Comparison of ENCODE assay signal across 8 mouse cellular contexts in genomic region chr2:13573408-13574065, GRCm38 (mm10). TPM values are rescaled to one million over a fixed set of nuclear protein-coding genes. Genes with fewer than 3 reads are reported as not detected.
DNase-seq lines count a peak whose midpoint lies in the region; ATAC-seq lines count a peak whose summit lies in the region.

Gene Vim, plus strand, starts transcription at chr2:13573927.

- H3K4me3 ChIP-seq in forebrain, embryonic 14.5 days (ENCODE audit: low read depth, low read length): peak within 1 kb of the TSS; percentile 80
- H3K4me3 ChIP-seq in lung, embryonic 16.5 days (ENCODE audit: low read length): peak within 1 kb of the TSS; percentile 86

- H3K9me3 ChIP-seq in forebrain, embryonic 14.5 days (replicated peaks; ENCODE audit: control insufficient read depth, low read length): no peaks in the 10 kb centered on the region
- H3K9me3 ChIP-seq in lung, embryonic 16.5 days (ENCODE audit: control insufficient read depth, low read length): no peaks in the 10 kb centered on the region

- peaks cover 16% of the 10 kb centered on the region for H3K4me1 ChIP-seq in forebrain, embryonic 14.5 days (ENCODE audit: control insufficient read depth, insufficient read depth, low read length)
- H3K4me1 ChIP-seq in lung, embryonic 16.5 days (replicated peaks; ENCODE audit: control insufficient read depth, insufficient read depth, low read length): peaks cover 10% of the 10 kb centered on the region

- ATAC-seq in forebrain, embryonic 14.5 days: peak; percentile 90
- peak; percentile 95 for ATAC-seq in lung, embryonic 16.5 days (ENCODE audit: low read depth)

- under 1% methylated on average over 26 of the region's 26 CpGs for WGBS in forebrain, embryonic 14.5 days
- WGBS in lung, embryonic 16.5 days: under 1% methylated on average over 26 of the region's 26 CpGs

- peak within 1 kb of the TSS; percentile 87 for H3K9ac ChIP-seq in forebrain, embryonic 14.5 days (ENCODE audit: low read length)
- peak within 1 kb of the TSS; percentile 89 for H3K9ac ChIP-seq in lung, embryonic 16.5 days (ENCODE audit: low read length)

- DNase-seq in MEL-GATA-1-ER (ENCODE audit: extremely low read depth, low read depth): peak; percentile 79
- peak; percentile 15 for DNase-seq in cerebellum, adult 11 months
- DNase-seq in forebrain, embryonic 14.5 days (ENCODE audit: low spot score): peak; percentile 97
- peak; percentile 85 for DNase-seq in heart, postnatal 25 days (ENCODE audit: low spot score)
- peak in 1 of 2 experiments; percentile 46 for DNase-seq in layer of hippocampus, adult 18-20 months (ENCODE audit: low spot score in 2 of 2)
- peak; percentile 59 for DNase-seq in ovary, postnatal 14 days (ENCODE audit: low spot score)
- peak; percentile 91 for DNase-seq in thymus, postnatal 4 days

- H3K27me3 ChIP-seq in forebrain, embryonic 14.5 days (replicated peaks; ENCODE audit: control insufficient read depth, insufficient read depth, low read length): no peaks in the 10 kb centered on the region
- no peaks in the 10 kb centered on the region for H3K27me3 ChIP-seq in lung, embryonic 16.5 days (ENCODE audit: control insufficient read depth, insufficient read depth, low read depth, low read length)

- H3K4me2 ChIP-seq in forebrain, embryonic 14.5 days (ENCODE audit: low read length): peak within 1 kb of the TSS; percentile 69
- peak within 1 kb of the TSS; percentile 75 for H3K4me2 ChIP-seq in lung, embryonic 16.5 days (ENCODE audit: low read depth, low read length)

- peak within 1 kb of the TSS; percentile 97 for H3K27ac ChIP-seq in forebrain, embryonic 14.5 days (ENCODE audit: low read depth, low read length)
- H3K27ac ChIP-seq in lung, embryonic 16.5 days (ENCODE audit: low read length): peak within 1 kb of the TSS; percentile 99

- intact Hi-C loops in heart, postnatal 25 days (cut with DNase I): loop anchor here (1.0 to 5.0 kb wide), 4 partner anchors 29 to 283 kb away; partner anchors contain the start of gene Trdmt1

- H3K36me3 ChIP-seq in forebrain, embryonic 14.5 days (ENCODE audit: control insufficient read depth, insufficient read depth, low read length): peaks cover 10% of the 10 kb centered on the region
- peaks cover 9% of the 10 kb centered on the region for H3K36me3 ChIP-seq in lung, embryonic 16.5 days (ENCODE audit: control insufficient read depth, insufficient read depth, low read length)

RNA-seq across cellular contexts. Expression of gene Vim, which starts in this region (rescaled TPM):
- polyA plus RNA-seq in forebrain, embryonic 14.5 days (2014; fragmentation: Nextera tagmentation; extraction: Ambion mirVana): 594 and 700 TPM in 2 replicates
- total RNA-seq in heart, postnatal 25 days (2021): 100 to 1,000 TPM; 334 to 431 TPM
- 10 to 100 TPM; 58.9 to 60.6 TPM for total RNA-seq in layer of hippocampus, adult 18-20 months (2021)
- 922 and 967 TPM in 2 replicates for polyA plus RNA-seq in lung, embryonic 16.5 days (2015; fragmentation: Nextera tagmentation; extraction: Ambion mirVana)

Comparison
In these comparisons a context has a peak if more than half of its experiments do, and no peak if none do; other contexts are left out.
1. RNA of gene Vim (total RNA-seq): 334 to 431 TPM in heart, postnatal 25 days; 58.9 to 60.6 TPM in layer of hippocampus, adult 18-20 months; every median in the first group is over 4 times any median in the second.